Mouse (Mus musculus) kidney, postnatal 0 days (tissue): ENCODE results near the gene Snx9. TPM values are rescaled to one million over a fixed set of nuclear protein-coding genes. Genes with fewer than 3 reads are reported as not detected.

Source experiments
- ATAC-seq: fragments of 200-750 bp; cut with Nextera tagmentation; replicated peaks from 2 replicates; pipeline ENCODE4 v1.8.0; 2017; ENCODE audit warnings: low read depth, moderate number of reproducible peaks, moderate TSS enrichment, moderate library complexity; ENCODE audit not compliant: low FRiP score
- DNase-seq: peaks from one replicate; pipeline ENCODE4 v3.0.0-alpha.2; 2016; ENCODE audit warnings: low spot score
- H3K27ac ChIP-seq: fragments of 300-500 bp; sonication (generic); 2 replicates; pipeline ENCODE4 v1.5.1; 2014; ENCODE audit warnings: mild to moderate bottlenecking
- H3K27me3 ChIP-seq: fragments of 300-500 bp; sonication (generic); 2 replicates; pipeline ENCODE4 v1.6.1; 2014; ENCODE audit warnings: low read length, mixed read lengths; ENCODE audit not compliant: insufficient read depth
- H3K36me3 ChIP-seq: fragments of 300-500 bp; sonication (generic); 2 replicates; pipeline ENCODE4 v1.6.1; 2014; ENCODE audit warnings: low read length, mixed read lengths; ENCODE audit not compliant: insufficient read depth
- H3K4me1 ChIP-seq: fragments of 300-500 bp; sonication (generic); replicated peaks from 2 replicates; pipeline ENCODE4 v1.6.1; 2014; ENCODE audit warnings: antibody characterized with exemption, low read length, mixed read lengths; ENCODE audit not compliant: insufficient read depth
- H3K4me2 ChIP-seq: fragments of 300-500 bp; sonication (generic); 2 replicates; pipeline ENCODE4 v1.6.1; 2014; ENCODE audit warnings: mild to moderate bottlenecking, low read length, moderate library complexity, mixed read lengths
- H3K4me3 ChIP-seq: fragments of 300-500 bp; sonication (generic); replicated peaks from 2 replicates; pipeline ENCODE4 v1.5.1; 2014; ENCODE audit warnings: low read depth, low read length
- H3K9ac ChIP-seq: fragments of 300-500 bp; sonication (generic); 2 replicates; pipeline ENCODE4 v1.6.1; 2014; ENCODE audit warnings: low read depth, low read length
- H3K9me3 ChIP-seq: fragments of 300-500 bp; sonication (generic); replicated peaks from 2 replicates; pipeline ENCODE4 v1.6.1; 2016; ENCODE audit warnings: low read length, inconsistent platforms, mixed read lengths
- CTCF ChIP-seq: IDR thresholded peaks from 2 replicates; pipeline ENCODE4 v1.5.1; 2016; ENCODE audit warnings: antibody characterized with exemption, low read depth, mild to moderate bottlenecking, moderate library complexity
- WGBS: fragments of 180-500 bp; shearing (Covaris S2); extraction: QIAGEN DNeasy Blood & Tissue Kit; methylation state at CpG from one replicate; pipeline ENCODE4 v1.1.7; 2014; 5-methylcytosine and 5-hydroxymethylcytosine counted together
- polyA plus RNA-seq: library from polyadenylated mRNA; unstranded; fragments of >200 nt; fragmentation: Nextera tagmentation; extraction: Ambion mirVana; gene quantifications from 2 replicates; pipeline ENCODE4 v1.2.1, GENCODE M21; 2015

The Snx9 gene
- polyA plus RNA-seq, 1 experiment from 2014 or later, result 41.9 TPM

DNA sequence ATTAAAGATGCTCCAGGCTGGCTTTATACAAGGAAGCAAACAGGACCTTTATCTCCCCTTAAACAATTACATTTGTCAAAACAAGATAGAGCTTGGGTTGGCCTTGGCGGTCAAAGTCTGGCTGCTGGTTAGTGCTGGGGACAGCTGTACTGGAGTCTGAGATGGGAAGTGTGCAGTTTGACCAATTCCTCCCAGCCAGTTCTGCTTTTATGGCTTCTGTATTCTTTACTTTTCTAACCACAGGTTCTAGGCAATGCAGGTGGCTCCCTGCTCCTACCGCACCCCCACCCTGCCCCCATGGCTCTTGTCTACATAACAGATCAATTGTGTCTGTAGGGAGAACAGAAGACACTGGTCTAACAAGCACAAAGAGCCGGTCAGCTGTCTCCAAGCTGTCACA is 11.2 kb upstream of the Snx9 start:
- Histone ChIP-seq H3K27me3 (no peaks in the 10 kb centered on the region), H3K4me1 (no peaks in the 10 kb centered on the region), H3K4me3 (no peak overlapping the region), H3K9ac (no peak overlapping the region), H3K36me3 (no peaks in the 10 kb centered on the region), H3K9me3 (no peaks in the 10 kb centered on the region), H3K4me2 (no peak overlapping the region), H3K27ac (no peak overlapping the region)
- ATAC-seq (no peak), DNase-seq (no peak)
- 84% methylated on average over 3 of the region's 3 CpGs for WGBS
- TF ChIP-seq CTCF, result no peak

DNA sequence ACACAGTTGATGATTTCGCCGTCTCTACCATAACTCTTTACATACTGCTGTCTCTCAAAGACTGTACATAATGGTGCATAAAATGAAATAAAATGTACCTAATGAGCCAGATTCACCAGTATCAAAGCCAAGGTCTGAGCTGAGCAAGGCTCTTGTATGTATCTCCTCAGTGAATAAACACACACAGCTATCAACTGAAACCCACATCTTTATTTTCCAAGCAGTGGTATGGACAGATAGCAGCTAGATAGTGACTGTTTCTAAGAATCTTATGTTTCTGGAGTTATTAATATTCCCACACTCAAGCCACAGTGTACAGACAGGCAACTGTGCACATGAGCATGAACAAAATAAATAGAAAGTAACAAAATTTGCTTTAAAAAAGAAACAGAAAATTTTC is 10.7 kb upstream of the Snx9 start:
- TF ChIP-seq CTCF, result no peak

DNA sequence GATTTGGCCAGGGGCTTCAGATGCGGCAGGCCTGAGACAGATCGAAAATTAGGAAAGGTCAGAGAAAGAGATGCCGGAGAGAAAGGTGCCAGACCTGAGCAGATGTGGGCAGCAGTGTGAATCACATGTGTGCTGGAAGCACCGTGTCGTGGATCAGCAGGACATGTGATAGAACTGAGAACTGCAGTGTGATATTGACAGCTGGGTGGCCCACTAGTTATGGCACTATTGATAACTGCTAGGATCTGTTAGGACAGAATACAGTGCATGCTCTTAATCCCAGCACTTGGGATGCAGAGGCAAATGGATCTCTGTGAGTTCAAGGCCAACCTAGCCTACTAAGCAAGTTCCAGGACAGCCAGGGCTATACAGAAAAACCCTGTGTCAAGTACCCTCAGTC is 10.3 kb upstream of the Snx9 start:
- Histone ChIP-seq H3K27me3 (no peaks in the 10 kb centered on the region), H3K4me1 (no peaks in the 10 kb centered on the region), H3K9ac (no peak overlapping the region), H3K36me3 (no peaks in the 10 kb centered on the region), H3K9me3 (no peaks in the 10 kb centered on the region), H3K4me2 (no peak overlapping the region), H3K27ac (no peak overlapping the region), H3K4me3 (no peak overlapping the region)
- WGBS, result 96% methylated on average over 5 of the region's 5 CpGs
- ATAC-seq (no peak), DNase-seq (no peak)
- no peak for TF ChIP-seq CTCF

More for the DNA sequence above, 10.7 kb upstream of the Snx9 start:
- no peaks in the 10 kb centered on the region for H3K36me3 ChIP-seq
- no peak overlapping the region for H3K4me3 ChIP-seq
- no peaks in the 10 kb centered on the region for H3K9me3 ChIP-seq
- no peak overlapping the region for H3K27ac ChIP-seq
- H3K9ac ChIP-seq, result no peak overlapping the region
- DNase-seq (no peak), ATAC-seq (no peak)
- H3K4me2 ChIP-seq, result no peak overlapping the region
- H3K4me1 ChIP-seq, result no peaks in the 10 kb centered on the region
- no peaks in the 10 kb centered on the region for H3K27me3 ChIP-seq
- WGBS, result 93% methylated on average over 2 of the region's 2 CpGs

DNA sequence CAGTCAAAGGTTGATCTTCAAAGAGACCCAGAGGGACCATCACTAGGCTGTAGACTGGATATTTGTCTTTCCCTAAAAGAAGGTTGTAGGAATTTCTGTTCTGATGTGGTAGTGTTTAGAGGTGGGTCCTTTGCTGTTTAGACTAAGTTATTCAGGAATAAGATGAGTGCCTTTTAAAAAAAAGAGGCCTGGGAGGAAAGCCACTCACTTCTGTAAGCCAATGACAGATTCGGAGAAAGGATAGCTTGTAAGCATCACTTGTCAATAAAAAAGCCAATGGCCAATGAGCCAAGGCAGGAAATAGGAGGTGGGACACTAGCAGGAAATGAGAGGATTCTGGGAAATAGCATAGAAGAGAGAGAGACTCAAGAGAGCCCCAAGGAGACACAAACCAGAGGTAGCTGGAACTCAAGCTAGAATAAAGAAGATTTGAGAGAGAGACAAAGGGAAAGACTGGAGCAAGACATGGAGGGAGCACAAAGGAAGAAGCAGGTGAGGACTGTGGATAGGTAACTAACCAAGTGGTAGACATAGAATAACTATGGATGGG is 9.8 kb upstream of the Snx9 start:
- no peak overlapping the region for H3K27ac ChIP-seq
- no peak for ATAC-seq
- no peaks in the 10 kb centered on the region for H3K27me3 ChIP-seq
- H3K4me1 ChIP-seq, result no peaks in the 10 kb centered on the region
- H3K4me3 ChIP-seq, result no peak overlapping the region
- H3K9ac ChIP-seq, result no peak overlapping the region
- 81% methylated on average over 1 of the region's 1 CpGs for WGBS
- no peak for DNase-seq
- no peak for TF ChIP-seq CTCF
- no peaks in the 10 kb centered on the region for H3K9me3 ChIP-seq
- H3K36me3 ChIP-seq, result no peaks in the 10 kb centered on the region
- no peak overlapping the region for H3K4me2 ChIP-seq

DNA sequence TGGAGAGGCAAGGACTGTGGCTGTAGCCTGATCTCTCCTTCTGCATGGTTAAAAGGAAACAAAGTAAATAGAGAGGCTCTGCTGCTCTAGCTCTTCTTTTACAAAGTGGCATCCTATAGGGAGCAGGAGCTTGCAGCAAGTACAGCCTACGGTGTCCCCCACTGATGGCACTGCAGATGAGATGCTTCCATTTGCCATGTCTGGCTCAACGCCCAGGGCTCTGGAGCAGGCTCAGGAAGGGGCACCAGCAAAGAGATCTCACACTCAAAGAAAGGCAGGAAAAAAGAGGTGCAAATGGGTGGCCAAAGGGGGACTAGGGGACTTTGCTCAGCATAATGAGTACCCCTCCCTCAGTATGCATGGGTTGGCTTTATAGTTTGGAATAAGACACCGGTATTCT is 7.0 kb upstream of the Snx9 start:
- 65% methylated on average over 3 of the region's 3 CpGs for WGBS
- no peaks in the 10 kb centered on the region for H3K4me1 ChIP-seq
- no peak overlapping the region for H3K4me3 ChIP-seq
- no peaks in the 10 kb centered on the region for H3K27me3 ChIP-seq
- DNase-seq (no peak), ATAC-seq (no peak)
- TF ChIP-seq CTCF, result no peak
- no peaks in the 10 kb centered on the region for H3K9me3 ChIP-seq
- no peak overlapping the region for H3K9ac ChIP-seq
- H3K36me3 ChIP-seq, result no peaks in the 10 kb centered on the region
- H3K4me2 ChIP-seq, result no peak overlapping the region
- H3K27ac ChIP-seq, result no peak overlapping the region

DNA sequence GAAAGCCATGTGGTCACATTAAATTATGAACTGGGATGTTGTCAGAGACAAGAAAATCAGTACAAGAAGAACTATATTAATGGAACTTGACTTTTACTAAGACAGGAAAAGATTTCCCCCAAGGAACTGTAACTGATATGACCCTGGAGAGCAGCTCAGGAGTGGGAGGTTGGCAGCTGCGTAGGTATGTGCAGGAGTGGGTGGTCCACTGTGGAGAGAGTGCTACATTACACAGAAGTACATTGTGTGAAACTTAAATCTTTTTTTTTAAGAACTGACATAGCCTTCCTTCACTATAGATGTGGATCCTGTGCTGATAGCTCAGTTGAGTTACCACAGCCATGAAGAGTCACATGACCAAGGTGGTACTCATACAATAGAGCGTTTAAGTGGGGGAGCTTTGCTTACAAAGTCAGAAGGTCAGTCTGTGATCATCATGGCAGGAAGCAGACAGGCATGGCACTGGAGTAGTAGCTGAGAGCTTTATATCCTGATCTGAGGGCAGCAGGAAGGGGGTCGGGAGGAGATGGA is 6.3 kb upstream of the Snx9 start:
- Histone ChIP-seq H3K9ac (no peak overlapping the region), H3K4me1 (no peaks in the 10 kb centered on the region), H3K36me3 (no peaks in the 10 kb centered on the region), H3K9me3 (no peaks in the 10 kb centered on the region), H3K4me3 (no peak overlapping the region), H3K4me2 (no peak overlapping the region), H3K27ac (no peak overlapping the region), H3K27me3 (no peaks in the 10 kb centered on the region)
- 31% methylated on average over 3 of the region's 3 CpGs for WGBS
- no peak; the same call in 1 of the 2 replicates for ATAC-seq
- DNase-seq, result peak; percentile 41
- TF ChIP-seq CTCF, result no peak
